Mouse (Mus musculus): ENCODE results near the gene Repin1. TPM values are rescaled to one million over a fixed set of nuclear protein-coding genes. Genes with fewer than 3 reads are reported as not detected.

Gene Repin1
- total and polyA plus RNA-seq, 2 experiments from 2014 or later: 17.5 to 49.7 TPM

GRCm38 (mm10) chr6:48628377-48628776, 34.7 kb downstream of the Repin1 start:
- TF ChIP-seq EP300 (IDR thresholded peaks at IDR 0.05; ENCODE audit: low read depth) (no peak), CTCF (IDR thresholded peaks at IDR 0.05; ENCODE audit: low read depth) (no peak)
- 75% methylated on average over 3 of the region's 3 CpGs for WGBS
- Histone ChIP-seq H3K27me3 (ENCODE audit: control insufficient read depth, insufficient read depth, low read length) (peaks cover 15% of the 10 kb centered on the region), H3K4me1 (ENCODE audit: control insufficient read depth, insufficient read depth) (peaks cover 20% of the 10 kb centered on the region), H3K4me3 (ENCODE audit: low read depth, low read length) (no peak overlapping the region), H3K9me3 (replicated peaks; ENCODE audit: control insufficient read depth, low read length) (no peaks in the 10 kb centered on the region), H3K4me2 (ENCODE audit: low read depth, low read length) (no peak overlapping the region), H3K27ac (ENCODE audit: low read depth) (no peak overlapping the region), H3K9ac (replicated peaks; ENCODE audit: low read depth, low read length) (no peak overlapping the region), H3K36me3 (replicated peaks; ENCODE audit: control insufficient read depth, insufficient read depth, low read length) (no peaks in the 10 kb centered on the region)
- no peak for ATAC-seq (ENCODE audit: insufficient read depth, low read depth)
- no peak for DNase-seq (ENCODE audit: low spot score)

GRCm38 (mm10) chr6:48628808-48629660, 35.4 kb downstream of the Repin1 start:
- ATAC-seq (ENCODE audit: insufficient read depth, low read depth) (peak; percentile 15; the same call in 1 of the 2 replicates), DNase-seq (ENCODE audit: low spot score) (no peak)
- Histone ChIP-seq H3K9ac (replicated peaks; ENCODE audit: low read depth, low read length) (0 out of 2 replicates have a peak overlapping the region, but pooled peaks have one; percentile 19), H3K36me3 (replicated peaks; ENCODE audit: control insufficient read depth, insufficient read depth, low read length) (no peaks in the 10 kb centered on the region), H3K9me3 (replicated peaks; ENCODE audit: control insufficient read depth, low read length) (no peaks in the 10 kb centered on the region), H3K27ac (ENCODE audit: low read depth) (no peak overlapping the region), H3K4me1 (ENCODE audit: control insufficient read depth, insufficient read depth) (peaks cover 20% of the 10 kb centered on the region), H3K27me3 (ENCODE audit: control insufficient read depth, insufficient read depth, low read length) (peaks cover 15% of the 10 kb centered on the region), H3K4me2 (ENCODE audit: low read depth, low read length) (peak overlapping the region; percentile 76), H3K4me3 (ENCODE audit: low read depth, low read length) (peak overlapping the region; percentile 47)
- WGBS: 16% methylated on average over 52 of the region's 54 CpGs
- TF ChIP-seq EP300 (IDR thresholded peaks at IDR 0.05; ENCODE audit: low read depth) (no peak), CTCF (IDR thresholded peaks at IDR 0.05; ENCODE audit: low read depth) (no peak)

- Histone ChIP-seq H3K36me3 (replicated peaks; ENCODE audit: control insufficient read depth, insufficient read depth, low read length) (no peaks in the 10 kb centered on the region), H3K4me2 (ENCODE audit: low read depth, low read length) (peak overlapping the region; percentile 76), H3K4me1 (ENCODE audit: control insufficient read depth, insufficient read depth) (peaks cover 20% of the 10 kb centered on the region), H3K9ac (replicated peaks; ENCODE audit: low read depth, low read length) (0 out of 2 replicates have a peak overlapping the region, but pooled peaks have one; percentile 19), H3K27me3 (ENCODE audit: control insufficient read depth, insufficient read depth, low read length) (peaks cover 15% of the 10 kb centered on the region), H3K27ac (ENCODE audit: low read depth) (no peak overlapping the region), H3K9me3 (replicated peaks; ENCODE audit: control insufficient read depth, low read length) (no peaks in the 10 kb centered on the region), H3K4me3 (ENCODE audit: low read depth, low read length) (peak overlapping the region; percentile 47)
- ATAC-seq (ENCODE audit: insufficient read depth, low read depth) (peak; percentile 16; the same call in 1 of the 2 replicates), DNase-seq (ENCODE audit: low spot score) (no peak)
- no peak for TF ChIP-seq CTCF (IDR thresholded peaks at IDR 0.05; ENCODE audit: low read depth)
- WGBS: 23% methylated on average over 13 of the region's 13 CpGs
Observed at GRCm38 (mm10) chr6:48629661-48630034, 36.0 kb downstream of the Repin1 start.

- WGBS: 82% methylated on average over 8 of the region's 8 CpGs
- no peak overlapping the region for H3K4me3 ChIP-seq (ENCODE audit: low read depth, low read length)
- no peak for TF ChIP-seq EP300 (IDR thresholded peaks at IDR 0.05; ENCODE audit: low read depth)
- TF ChIP-seq CTCF (IDR thresholded peaks at IDR 0.05; ENCODE audit: low read depth): no peak
- DNase-seq (ENCODE audit: low spot score) (no peak), ATAC-seq (ENCODE audit: insufficient read depth, low read depth) (no peak)
- no peak overlapping the region for H3K4me2 ChIP-seq (ENCODE audit: low read depth, low read length)
- no peak overlapping the region for H3K9ac ChIP-seq (replicated peaks; ENCODE audit: low read depth, low read length)
- H3K9me3 ChIP-seq (replicated peaks; ENCODE audit: control insufficient read depth, low read length): no peaks in the 10 kb centered on the region
- peaks cover 15% of the 10 kb centered on the region; the same call in 1 of the 2 replicates for H3K27me3 ChIP-seq (ENCODE audit: control insufficient read depth, insufficient read depth, low read length)
- no peaks in the 10 kb centered on the region for H3K36me3 ChIP-seq (replicated peaks; ENCODE audit: control insufficient read depth, insufficient read depth, low read length)
- no peak overlapping the region for H3K27ac ChIP-seq (ENCODE audit: low read depth)
- peaks cover 20% of the 10 kb centered on the region for H3K4me1 ChIP-seq (ENCODE audit: control insufficient read depth, insufficient read depth)
Observed at GRCm38 (mm10) chr6:48630831-48631230, 37.1 kb downstream of the Repin1 start.

DNA sequence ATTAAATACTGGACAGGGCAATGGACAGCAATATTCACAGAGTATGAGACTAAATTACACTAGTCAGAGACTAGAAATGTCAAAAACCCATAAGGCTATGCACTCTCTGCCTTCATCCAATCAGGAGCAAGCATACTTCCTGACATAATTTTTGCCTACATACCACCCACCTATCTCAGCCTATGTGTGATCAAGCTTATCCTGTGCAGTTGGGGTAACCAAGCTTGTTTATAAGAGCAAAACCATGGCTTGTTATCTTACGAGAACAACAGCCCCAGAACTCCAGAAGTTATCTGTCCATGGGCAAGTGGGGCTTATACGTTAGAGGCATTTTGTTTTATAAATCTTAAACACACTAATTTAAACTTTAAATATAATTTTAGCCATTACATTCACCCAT, 41.4 kb downstream of the Repin1 start:
- TF ChIP-seq CTCF (IDR thresholded peaks at IDR 0.05; ENCODE audit: low read depth): no peak
- no peak for TF ChIP-seq EP300 (IDR thresholded peaks at IDR 0.05; ENCODE audit: low read depth)
- DNase-seq (ENCODE audit: low spot score) (no peak), ATAC-seq (ENCODE audit: insufficient read depth, low read depth) (no peak)
- Histone ChIP-seq H3K9ac (replicated peaks; ENCODE audit: low read depth, low read length) (no peak overlapping the region), H3K27ac (ENCODE audit: low read depth) (no peak overlapping the region), H3K4me3 (ENCODE audit: low read depth, low read length) (no peak overlapping the region), H3K9me3 (replicated peaks; ENCODE audit: control insufficient read depth, low read length) (no peaks in the 10 kb centered on the region), H3K27me3 (ENCODE audit: control insufficient read depth, insufficient read depth, low read length) (no peaks in the 10 kb centered on the region), H3K4me2 (ENCODE audit: low read depth, low read length) (no peak overlapping the region), H3K36me3 (replicated peaks; ENCODE audit: control insufficient read depth, insufficient read depth, low read length) (no peaks in the 10 kb centered on the region), H3K4me1 (ENCODE audit: control insufficient read depth, insufficient read depth) (peaks cover 9% of the 10 kb centered on the region; the same call in 1 of the 2 replicates)
- WGBS: 90% methylated on average over 2 of the region's 2 CpGs

All from heart, postnatal 0 days (tissue).